Mouse (Mus musculus) thymus, postnatal 10 days (tissue): ENCODE data around the gene Sit1.
A peak's percentile ranks its signal among the peaks of the same experiment; 100 is the strongest.

Experiments
- DNase-seq, 2 experiments: peaks; one replicate each; pipeline ENCODE4 v3.0.0; 2021; ENCODE audit warnings: low spot score in 2 of 2

The Sit1 gene

DNA sequence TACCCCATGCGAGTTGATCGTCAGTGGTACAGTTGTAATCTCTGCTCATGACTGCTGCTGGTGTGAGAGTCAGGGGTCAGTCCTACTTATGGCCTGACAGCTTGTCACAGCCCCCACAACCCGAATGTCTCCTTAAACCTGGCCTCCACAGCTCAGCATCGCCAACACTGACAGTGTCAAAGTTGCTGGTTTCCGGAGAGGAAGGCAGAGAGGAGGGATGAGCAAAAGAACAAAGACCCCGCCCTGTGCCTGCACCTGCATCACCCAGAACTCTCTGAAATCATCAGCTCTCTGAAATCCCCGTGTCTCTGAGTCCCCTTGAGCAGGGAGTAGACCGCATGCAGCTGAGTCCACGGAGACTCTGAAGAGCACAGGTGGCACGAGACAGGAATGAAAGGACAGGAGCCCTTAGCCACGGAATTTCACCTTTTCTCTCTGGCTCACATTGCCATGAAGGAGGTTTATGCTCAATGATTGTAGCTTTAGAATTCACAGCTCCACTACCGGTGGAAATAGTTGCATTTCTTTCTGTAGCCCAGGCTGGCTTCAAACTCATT is at the start of gene Sit1:
TSS of gene Sit1 (minus strand) at position 200 of the 557 bp plus-strand sequence.
- DNase-seq = peak; percentile 83 to 85

DNA sequence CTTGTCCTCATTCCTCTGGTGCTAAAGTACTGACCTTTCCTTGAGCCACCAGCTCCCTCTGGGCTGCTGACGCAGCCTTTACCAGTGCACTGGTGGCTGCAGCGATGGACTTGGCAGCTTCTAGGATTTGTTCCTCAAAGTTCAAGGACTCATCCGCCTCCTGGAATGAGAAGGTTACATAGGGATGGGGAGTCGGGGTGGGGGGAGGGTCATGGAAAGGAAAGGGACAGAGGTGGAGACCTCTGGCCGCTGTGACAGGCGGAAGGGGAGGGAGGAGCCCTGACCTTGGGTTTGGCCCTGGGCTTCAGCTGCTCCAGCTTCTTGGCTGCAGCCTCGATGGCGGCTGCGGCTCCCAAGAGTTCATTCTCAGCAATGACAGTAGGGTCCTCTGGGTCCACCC is 49.7 kb upstream of the Sit1 start:
- DNase-seq = no peak

DNA sequence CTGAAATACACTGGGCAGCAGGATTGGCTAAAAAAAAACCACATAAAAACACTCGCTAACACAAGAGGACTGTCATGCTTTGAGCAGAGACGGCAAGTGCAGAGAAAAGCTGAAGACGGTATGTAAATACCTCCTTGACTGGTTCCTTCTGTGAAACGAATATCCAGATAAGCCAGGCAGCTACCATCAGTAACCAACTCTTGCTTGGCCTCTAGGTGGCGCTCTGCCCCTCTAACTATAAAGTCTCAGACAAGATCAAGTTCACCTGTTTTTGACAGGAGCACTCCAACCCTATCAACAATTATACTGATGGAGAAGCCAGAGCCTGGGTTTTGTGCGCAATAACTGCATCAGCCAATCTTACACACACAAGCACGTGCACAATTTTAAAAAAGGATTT is 47.0 kb upstream of the Sit1 start:
- DNase-seq = peak; percentile 50 to 83

DNA sequence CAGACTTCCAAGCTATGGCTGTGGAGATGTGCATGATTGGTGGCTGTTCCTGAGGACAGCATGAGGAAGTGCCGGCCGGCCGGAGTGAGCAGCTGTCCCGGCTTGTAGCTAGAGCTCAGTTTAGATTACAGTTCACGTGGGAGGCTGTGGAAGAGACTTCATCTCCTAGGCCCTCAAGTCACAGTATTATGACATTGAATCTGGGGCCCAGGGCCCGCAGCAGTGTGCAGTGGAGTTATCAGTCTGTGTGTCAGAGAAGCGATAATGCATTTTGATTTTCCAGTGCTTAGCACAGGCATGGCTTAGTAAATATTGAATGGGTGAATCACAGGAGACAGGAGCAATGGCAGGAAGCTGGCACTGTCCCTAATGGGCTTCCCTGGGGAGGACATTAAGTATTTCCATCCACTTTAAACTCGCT is 46.6 kb upstream of the Sit1 start:
- no peak for DNase-seq

DNA sequence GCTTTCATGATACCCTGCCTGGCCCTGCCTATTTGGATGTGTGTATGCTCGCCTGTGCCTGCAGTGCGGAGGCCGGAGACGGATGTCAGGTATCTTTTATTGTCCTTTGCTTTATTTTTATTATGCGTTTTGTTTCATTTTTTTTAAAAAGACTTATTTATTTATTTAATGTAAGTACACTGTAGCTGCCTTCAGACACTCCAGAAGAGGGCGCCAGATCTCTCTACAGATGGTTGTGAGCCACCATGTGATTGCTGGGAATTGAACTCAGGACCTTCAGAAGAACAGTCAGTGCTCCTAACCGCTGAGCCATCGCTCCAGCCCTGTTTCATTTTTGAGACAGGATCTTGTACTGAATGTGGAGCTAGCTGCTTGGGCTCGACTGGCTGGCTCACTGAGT is 45.0 kb upstream of the Sit1 start:
- peak in 1 of 2 experiments; percentile 48 for DNase-seq

DNA sequence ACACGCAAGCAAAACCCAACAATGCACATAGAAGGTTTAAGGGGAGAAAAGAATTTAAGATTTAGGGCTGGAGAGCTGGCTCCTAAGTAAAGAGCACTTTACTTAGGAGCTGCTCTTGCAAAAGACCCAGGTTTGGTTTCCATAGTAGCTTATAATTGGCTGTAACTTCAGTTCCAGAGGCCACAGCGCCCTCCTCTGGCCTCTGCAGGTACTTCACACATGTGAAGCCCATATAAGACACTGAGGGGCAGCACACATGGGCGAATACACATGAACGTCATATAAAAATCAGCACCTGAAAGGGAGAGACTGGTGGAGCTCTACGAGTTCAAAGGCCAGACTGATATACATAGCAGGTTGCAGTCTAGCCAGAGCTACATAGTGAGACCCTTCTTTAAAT is 44.3 kb upstream of the Sit1 start:
- DNase-seq = no peak

DNA sequence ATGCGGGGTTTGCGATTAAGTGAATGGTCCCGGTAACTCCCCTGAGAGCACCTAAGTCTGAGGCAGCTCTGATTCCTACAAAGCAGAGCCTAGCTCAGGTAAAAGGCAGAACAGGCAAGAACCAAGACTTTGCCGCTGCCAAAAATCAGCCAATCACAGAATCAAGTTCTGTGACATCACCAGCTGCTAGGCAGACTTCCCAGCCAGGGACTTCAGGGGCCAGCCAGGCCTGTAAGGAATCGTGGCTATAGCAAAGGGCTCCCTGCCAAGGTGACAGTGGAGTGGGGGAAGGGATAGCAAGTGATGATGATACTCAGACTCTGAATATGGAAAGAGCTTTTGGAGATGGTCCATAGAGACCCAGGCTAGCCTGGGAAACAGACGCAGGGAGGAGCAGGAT is 36.4 kb upstream of the Sit1 start:
- peak; percentile 64 to 86 for DNase-seq

DNA sequence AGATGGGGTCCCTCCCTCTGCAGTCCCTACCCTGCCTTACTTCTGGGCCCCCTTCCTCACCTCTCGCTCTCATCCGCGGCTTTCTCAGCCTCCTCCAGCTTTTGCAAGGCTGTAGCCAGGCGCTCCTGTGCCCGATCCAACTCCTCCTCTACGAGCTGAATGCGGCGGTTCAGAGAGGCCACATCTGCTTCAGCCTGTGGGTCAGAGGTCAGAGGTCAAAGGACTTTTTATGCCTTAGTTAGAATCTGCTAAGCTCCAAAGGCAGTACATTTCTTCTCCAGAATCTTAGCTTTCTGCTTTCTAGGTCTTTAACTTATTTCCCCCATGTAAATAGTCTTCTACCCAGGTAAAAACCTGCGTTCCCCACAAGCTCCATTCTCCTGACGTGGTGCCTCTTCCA is 36.0 kb upstream of the Sit1 start:
- DNase-seq = no peak

DNA sequence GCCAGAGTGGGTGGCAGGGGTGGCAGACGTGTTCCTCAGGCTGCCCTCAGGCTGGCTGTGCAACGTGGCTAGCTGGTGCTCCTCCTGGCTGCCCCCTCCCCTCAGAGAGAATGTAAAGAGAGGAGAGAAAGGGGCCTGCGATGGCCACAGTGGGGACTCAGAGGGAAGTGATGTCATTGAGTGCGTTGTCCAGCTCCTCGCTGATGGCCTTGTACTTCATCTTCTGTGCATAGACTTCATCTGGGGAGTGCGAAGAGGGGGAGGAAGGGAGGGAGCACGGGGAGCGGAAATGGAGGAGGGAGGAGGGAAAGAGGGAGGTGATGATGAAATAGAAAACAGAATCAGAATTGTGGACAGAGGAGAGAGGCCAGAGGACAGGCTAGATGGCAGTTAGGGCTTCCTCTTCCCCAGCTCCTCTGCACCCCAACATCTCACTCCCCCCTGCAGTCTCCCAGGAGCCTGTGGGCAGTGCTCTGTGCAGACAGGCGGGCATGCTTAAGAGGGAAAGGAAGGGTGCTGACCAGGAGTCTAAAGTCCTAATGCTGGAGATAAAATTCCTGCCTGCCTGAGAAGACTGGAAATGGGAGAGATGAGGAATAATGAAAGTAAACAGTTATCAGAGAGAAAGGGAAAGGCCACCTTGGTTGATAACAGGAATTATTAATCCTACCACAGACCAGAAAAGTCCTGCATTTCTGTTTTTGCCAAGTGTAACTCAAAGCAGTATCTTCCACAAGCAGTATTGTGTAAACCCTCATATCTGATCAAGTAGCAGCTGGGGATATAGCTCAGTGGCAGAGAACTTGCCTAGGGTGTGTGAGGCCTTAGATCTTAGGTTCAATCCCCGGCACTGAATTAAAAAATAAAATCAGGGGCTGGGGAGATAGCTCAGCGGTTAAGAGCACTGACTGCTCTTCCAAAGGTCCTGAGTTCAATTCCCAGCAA is 32.5 kb upstream of the Sit1 start:
- DNase-seq = no peak

DNA sequence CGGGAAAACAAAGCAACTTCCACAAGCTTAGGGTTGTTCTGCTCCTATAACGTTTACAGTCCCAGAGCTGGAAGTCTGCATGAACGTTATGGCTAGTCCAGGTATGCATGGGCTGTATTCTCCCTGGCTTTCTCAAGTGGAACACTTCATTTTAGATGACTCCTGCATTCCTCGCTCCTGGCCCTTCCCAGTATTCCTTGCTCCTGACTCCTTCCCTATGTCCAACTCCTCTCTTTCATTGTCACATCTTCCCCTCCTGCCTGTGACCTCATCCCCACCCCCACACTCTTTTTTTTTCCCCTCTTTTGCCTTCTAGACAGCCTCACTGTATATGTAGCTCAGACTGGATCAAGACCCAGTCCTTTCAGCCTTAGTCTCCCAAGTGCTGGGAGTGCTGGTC is 30.3 kb upstream of the Sit1 start:
- no peak for DNase-seq

DNA sequence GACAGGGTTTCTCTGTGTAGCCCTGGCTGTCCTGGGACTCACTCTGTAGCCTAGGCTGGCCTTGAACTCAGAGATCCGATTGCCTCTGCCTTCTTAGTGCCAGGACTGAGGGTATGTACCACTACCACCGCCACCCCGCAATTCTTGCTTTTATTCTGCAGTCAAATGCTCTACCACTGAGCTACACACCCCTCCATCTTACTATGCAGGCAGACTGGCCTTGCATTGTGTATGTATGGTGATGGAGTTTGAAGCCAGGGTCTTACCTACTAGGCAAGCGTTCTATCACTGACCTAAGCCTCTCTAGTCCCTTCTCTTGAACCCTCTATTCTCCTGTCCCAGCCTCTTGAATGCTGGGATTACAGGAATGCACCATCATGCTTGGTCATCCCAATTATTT is 29.8 kb upstream of the Sit1 start:
- no peak for DNase-seq

DNA sequence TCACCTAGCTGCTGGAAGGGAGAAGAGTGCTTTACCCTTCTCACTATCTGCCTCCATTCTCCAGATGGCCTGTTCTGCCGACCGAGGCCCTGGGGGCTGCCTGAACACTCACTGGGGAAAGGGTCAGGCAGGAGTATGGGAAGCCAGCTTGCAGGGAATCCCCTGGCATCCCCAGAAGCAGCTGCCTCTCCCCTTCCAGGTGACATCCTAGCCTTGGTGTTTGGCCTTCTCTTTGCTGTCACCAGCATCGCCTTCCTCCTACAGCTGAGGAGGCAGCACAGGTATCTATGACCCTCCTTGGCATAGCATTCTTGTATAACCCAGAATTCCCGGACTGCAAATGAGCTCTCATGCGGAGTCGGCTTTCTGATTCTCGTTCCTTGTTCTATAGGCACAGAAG is 29.1 kb upstream of the Sit1 start:
- DNase-seq = no peak

DNA sequence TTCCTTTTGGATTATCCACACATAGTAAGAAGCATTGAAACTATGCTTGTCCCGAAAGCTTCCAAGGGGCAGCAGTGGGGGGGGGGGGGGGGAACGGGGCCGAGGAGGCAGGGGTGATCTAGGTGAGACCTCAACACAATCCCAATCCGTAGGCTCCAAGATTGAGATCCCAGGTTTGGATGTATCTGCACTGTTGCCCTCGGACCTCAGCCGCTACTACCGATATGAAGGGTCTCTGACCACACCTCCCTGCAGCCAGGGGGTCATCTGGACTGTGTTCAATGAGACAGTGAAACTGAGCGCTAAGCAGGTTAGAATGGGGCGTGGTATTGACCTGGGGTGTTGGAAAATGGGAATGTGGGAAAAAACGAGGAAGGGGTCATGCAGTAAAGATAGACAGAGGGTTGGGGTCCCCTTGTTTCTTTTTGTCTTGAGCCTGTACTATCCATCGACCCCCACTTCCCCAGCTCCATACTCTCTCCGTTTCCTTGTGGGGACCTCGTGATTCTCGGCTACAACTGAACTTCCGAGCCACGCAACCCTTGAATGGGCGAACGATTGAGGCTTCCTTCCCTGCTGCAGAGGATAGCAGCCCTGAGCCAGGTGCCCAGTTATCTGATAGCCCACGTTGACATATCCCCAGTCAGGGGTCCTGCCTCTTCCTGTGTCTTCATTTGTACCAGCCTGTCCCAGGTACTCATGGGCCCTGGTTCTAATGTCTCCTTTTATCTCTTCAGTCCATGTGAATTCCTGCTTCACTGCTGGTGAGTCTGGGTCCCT is 28.3 kb upstream of the Sit1 start:
- DNase-seq = no peak

DNA sequence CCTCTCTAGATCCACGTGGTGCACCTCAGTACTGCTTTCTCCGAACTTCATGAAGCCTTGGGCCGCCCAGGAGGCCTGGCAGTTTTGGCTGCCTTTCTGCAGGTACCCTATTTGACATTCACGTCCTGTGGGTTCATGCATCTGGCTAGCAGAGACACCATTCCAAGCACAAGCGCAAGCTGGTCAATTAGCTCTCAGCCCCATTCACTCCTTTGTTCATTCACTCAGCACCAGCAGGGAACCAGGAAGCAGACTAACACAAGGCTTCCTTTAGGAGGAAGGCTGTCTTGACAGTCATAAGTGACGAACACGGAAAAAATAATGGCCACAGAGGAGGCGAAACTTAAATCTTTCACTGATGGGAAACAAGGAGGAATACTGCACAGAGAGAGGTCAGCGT is 25.6 kb upstream of the Sit1 start:
- no peak for DNase-seq

DNA sequence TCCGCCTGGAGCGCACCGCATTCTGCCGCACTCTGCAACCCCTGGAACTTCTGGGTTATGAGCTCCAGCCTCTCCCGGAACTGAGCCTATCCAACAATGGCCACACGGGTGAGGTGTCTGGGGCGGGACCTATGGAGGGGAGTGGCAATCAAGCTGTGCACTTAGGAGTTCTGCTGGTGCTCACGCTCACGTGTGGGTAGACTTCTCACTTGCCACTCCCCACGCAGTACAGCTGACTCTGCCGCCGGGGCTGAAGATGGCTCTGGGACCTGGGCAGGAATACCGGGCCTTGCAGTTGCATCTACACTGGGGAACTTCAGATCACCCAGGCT is 25.1 kb upstream of the Sit1 start:
- DNase-seq = peak; percentile 63 to 64

DNA sequence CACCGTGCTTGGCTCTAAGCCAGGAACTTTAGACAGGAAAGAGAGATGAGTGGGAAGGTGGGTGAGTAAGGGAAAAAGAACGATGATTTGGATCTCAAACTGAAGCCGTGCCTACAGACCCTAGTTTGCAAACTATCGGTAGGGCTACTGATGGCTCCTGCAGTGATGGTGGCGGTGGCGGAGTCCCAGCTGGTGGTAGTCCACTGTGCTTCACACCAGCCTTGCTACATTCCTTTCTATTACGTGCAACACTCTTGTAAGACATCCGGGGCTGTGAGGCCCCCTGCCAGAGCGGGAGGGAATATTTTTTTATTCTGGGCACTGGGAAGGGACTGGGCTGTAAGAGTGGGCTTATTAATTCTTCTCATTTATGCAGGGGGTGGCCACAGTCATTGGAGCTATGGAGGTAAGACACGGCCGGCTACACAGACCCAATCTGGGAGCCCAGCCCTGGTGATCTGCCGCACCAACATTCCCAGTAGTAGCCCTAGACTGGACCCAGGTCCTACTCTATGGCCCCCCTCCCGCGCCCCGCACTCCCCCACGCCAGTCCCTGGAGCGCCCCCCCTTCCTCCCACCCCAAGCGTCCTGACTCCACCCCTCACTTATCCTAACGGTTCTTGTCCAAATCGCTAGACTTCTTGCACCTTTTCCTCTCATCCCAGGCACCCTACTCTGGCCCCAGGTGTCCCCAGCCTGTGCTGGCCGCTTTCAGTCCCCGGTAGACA is 24.6 kb upstream of the Sit1 start:
- DNase-seq = no peak

DNA sequence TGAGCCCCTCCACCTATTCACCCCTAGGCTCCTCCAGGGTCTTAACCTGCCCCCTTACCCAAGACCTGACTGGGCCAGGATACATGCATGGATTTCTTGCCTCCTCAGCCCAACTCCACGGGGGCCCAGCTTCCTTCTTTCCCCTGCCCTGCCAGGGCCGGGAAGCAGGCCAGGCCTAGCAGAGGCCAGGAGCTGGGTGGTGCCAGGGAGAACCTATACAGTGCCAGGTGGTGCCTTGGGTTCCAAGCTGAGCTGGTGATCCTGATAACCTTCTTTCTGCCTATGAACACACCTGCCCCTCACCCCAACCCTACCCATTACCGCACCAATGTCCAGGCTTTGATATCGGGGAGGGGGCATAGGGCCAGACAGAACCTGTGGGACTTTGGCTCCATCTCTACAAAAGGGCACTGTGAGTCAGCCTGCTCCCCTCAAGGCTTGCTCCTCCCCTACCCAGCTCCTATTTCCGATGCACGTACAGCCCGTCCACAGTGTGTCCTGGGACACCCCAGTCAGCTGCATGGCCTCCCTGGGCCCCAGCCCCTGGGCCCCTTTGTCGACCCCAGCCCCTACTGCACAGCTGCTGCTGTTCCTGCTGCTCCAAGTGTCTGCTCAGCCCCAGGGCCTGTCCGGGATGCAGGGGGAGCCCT is 23.1 kb upstream of the Sit1 start, which contains the start of gene Car9:
TSS of gene Car9 (plus strand) at position 431 of the 650 bp plus-strand sequence.
- no peak for DNase-seq

DNA sequence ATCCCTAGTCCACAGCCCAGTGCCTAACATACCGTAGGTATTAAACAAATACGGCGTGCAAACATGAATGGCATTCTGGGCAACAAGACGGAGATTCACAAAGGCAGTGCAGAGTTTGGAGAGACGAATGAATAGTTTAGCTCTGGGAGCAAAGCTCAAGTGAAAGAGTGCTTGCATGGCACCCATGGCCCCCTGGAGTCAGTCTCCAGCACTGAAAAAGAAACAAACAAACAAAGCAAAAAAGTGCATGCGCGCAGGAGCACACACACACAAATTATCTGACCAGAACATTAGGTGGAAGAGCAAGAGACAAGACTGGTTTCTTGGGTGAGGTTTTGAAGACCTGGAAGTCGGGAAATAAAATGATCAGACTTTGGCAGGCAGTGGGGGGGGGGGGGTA is 22.5 kb upstream of the Sit1 start:
- no peak for DNase-seq

DNA sequence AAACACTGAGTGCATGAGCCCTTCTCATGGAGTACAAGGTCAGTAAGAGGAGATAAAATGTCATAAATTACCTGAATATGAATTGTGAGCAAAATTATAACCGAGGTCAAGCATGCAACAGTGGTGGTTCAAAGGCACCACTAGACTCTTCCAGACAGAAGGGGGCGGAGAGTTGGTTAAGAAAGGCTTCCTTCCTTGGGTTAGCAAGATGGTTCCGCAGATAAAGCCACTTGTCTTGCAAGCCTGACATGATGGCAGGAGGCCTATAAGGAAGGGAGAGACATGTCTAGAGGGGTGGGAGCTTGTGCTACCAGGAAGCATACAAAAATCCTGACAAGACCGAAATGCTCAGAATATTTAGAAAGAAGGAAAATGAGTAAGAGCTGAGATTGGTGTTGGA is 20.7 kb upstream of the Sit1 start:
- DNase-seq = no peak

DNA sequence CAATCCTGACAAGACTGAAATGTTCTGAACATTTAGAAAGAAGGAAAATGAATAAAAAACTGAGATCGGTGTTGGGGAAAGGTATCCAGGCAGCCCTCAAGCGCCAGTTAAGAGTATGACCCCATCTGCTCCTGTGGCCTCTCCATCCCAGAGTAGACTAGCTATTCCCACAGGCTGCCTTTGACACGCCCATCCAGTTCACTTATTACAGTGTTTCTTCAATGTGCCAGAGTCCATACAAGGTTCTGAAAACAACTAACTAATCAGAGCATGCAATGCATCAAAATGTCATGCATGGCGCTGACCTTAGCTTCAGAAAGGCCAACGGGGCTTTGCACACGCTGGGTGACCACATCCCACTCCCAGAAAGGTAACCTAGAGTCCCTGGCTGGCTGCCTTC is 20.0 kb upstream of the Sit1 start:
- no peak for DNase-seq

DNA sequence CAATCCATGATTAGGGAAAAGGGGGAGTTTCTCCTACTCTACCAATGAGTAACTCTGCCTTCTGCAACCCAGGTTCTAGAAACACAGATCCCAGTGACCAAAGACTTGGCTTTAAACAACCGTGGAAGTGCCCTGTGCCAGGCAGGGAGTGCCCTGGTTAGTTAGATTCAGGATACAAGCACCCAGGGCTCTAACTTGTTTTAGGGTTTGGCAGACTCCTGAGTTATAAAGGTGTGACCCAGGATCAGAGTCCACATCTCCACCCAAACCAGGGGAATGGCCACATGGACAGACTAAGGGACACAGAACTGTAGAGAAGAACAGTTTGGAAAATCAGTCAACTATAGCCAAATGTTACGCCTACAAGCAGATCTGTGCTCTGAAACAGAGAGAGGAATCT is 19.5 kb upstream of the Sit1 start:
- DNase-seq = no peak
